Mouse (Mus musculus) cerebellum, postnatal 14 days (tissue): ENCODE measurements around the gene Irx1.
A peak's percentile ranks its signal among the peaks of the same experiment; 100 is the strongest.

Experiments
- DNase-seq, 2 experiments: peaks; one replicate each; pipeline ENCODE4 v3.0.0; 2021; ENCODE audit warnings: mixed read lengths in 2 of 2

Gene Irx1

DNA sequence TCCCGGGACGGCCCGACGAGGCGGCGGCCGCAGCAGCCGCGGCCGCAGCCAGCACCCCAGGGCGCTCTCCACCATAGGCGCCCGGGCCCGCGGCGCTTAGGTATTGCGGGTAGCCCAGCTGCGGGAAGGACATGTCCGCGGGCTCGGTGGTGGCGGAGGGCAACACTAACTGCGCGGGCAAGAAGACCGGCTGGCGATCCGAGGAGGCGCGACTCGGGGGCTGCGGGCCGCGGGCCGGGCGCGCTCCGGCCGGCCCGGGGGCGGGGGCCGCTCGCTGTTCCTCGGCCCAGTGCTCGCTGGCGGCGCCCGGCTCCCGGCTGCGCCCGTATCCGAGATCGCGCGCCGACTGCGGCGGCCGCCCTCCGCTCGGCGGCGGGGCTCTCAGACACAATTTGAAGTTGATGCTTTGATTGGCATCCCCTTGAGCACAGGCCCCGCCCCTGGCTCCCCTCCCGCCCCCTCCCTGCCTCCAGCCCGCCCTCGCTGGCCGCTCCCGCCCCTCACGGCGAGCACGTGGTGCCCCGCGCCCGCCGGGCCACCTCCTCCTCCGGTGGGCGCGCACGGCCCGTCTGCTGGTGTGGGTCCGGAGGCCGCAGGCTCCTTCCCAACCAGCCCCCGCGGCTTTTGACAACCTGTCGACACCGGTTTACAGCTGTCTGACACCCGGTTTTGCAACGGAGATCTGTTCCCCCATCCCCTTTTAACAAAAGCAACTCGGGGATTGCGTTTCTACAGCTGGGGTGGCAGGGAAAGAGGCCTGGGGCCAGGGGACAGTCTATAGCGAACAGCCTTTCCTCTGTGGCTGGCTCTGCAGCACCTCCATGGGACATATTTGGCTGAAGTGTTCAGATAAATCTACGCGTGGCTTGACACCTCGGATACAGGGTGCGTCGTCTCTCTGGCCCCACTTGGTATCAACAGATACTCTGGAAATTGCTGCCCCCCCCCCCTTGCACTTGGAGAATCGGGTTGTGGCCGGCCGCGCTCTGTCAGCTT lies at the start of gene Irx1:
Irx1 (minus strand) TSS at position 368 of the 996 bp plus-strand sequence.
- peak; percentile 42 to 46 for DNase-seq

DNA sequence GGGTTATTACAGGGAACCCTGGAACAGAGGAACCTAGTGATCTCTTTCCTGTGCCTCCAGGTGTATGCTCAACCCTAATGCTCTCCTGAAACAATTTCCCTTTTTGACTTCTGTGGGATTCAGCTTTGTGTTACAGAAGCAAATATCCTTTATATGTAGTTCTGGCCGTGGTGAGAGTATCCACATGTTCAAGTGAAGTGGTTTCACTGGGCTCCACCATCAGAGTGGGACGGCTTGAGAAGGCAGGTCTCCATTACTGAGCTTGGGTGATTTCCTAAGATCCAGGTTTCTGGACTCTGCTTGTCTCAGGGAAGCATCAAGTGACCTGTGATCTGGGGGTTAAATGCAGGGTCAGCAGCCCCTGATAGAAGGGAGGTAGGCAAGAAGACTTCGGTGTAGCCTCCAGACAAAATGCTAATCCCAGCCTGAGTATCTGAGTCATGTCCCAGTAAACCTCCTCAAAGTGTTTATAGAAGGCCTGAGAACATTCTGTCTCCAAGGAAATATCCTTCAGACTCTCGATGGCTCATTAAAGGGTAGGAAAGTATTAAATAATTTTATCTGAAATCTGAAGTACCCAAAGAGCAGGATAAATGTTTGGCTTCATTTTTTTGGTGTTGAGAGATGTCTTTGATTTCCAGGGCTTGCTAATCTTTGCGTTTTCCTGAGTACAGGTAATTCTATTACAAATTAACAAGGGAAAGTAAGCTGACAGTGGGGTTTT lies 16.6 kb upstream of the Irx1 start:
- no peak for DNase-seq

DNA sequence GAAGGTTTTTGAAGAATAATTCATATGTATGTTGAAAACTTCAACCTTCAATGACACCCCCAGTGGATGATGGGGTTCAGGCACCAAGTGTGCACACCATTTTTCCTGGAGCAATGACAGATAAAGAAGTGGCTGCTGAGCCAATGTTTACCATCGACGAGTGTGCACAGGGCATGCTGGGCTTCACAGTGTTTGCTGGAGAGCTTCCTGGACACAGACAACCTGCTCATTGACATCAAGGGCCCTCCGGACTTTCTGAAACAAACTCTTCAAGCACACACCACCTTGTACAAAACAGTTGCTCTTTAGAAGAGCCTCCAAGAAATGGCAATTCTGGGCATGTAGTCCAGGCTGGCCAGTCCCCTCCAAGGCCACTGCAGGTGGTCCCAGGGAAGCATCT lies 12.2 kb upstream of the Irx1 start:
- no peak for DNase-seq

DNA sequence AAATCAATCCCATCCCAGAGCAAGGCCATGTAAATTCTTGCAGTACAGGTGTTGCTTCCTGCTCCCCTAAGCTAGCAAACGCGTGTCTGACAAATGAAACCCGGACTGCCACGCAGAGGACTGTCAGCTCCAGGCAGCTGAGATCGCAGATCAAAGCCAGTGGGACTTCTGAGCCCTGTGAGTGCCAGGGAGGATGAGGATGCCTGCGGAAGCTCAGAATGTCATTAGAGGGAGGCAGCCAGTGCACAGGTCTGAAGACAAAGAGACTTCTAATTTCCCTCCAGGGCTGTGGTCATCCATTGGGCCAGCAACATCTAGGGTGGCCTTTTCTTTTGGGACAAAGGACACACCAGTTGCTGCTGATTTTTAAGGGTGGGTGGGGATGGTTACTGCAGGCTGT lies 4.8 kb upstream of the Irx1 start:
- DNase-seq = no peak

DNA sequence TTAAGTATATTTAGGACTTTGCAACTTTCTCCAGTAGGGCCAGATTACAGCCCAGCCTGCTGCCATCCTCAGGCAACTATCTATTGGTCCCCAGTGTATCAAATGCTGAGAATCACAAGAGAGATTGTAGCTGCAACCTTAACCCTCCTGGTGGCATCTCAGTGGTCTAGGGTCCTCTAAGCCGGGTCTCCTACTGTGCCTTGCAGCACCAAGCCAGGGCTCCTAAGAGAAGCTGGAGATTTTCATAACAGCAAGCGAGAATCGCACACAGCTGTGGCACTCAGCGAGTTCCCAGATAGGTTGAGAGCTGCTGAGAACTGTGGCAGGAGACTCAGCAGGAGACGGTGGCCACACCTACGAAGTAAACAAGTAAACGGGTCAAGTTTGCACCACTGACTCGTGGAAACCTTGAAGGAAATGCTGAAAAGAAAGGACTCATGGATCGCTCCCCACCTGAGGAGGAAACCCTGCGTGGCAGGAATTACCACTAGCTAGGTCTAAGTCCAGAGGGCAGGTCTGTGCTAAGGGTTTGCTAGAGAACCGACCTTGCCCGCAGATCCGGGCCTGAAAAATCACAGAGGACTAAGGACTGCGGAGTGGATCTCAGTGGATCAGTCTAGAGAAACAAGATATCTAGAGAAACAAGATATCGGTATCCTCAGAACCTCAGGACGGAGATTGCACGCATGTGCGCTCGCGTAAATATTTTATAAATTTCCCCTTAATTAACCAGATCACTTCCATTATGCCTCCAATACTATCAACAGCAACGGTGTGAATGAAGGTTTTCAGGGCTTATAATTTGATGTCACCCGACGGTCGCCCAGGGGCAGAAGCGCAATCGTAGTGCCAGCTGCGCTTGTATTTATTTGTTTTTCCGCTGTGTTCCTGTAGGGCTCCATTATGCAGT lies 4.1 kb upstream of the Irx1 start:
- DNase-seq = no peak

DNA sequence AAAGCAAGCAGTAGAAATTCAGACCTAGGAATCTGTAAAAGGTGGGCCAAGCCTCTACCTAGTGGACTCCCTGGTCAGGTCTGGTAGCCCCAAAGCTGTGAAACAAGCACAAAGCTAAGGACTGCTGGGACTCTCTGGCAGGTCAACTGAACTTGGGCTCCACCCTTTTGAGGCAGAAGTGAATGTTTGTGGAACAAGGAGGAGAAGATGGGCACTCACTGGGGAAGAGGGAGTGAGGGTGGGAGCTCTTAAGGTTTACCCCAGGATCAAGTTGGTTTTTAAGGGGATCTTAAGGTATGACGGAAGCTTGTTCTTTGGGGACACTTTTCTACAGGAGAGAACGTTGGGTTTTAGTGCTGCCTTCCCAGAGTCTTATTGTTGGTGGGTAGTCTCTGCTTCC lies 3.1 kb upstream of the Irx1 start:
- no peak for DNase-seq

DNA sequence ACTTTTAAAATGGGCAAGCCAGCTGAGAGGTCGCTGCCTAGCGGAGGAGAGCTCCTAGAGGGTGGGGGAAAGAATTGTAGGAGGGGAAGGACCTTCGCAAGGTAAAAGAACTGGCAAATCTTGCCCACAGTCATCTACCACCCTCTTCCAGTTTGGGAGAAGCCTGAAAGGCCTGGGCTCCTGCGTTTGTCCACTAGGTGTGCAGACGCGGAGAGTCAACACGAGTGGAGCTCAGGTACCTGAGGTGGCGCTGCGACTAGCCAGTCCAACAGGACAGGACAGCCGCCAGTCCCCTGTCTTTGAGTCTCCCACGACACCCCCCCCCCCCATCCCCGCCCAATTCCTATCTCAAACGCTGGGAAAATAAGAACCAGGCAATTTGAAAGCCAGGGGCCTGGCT lies 843 bp upstream of the Irx1 start:
- peak; percentile 42 to 61 for DNase-seq

DNA sequence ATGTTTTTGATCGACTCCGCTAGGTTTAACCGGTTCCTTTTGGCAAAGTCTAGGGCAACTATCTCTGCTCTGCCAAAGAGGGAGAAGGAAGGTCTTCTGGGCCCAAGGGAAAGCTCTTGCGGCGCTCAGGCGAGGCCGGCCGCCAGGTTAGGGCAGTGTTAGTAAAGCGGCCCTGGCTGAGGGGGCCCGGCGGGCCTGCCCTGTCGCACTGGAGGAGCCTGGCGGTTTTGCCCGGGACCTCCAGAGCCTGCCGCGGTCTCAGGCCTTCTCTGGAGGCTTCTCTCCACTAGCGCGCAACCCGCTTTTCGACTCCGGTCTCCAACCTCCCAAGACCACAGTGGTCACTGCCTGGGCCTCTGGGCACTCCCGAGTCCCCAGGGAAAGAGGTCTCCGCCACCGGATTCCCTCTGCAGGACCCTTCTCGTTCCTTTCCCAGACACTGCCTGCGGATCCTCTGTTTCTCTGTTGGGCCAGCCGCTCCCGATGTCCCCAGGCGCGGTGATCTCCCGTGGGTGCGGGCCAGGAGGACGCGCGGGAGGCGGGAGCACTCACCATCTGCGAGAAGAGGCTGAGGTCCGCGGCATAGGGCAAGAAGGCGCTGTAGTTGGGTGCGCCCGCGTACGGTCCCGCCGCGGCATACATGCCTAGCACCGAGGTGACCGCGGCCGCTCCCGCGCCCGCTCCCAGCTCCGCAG lies 715 bp downstream of the Irx1 start:
- DNase-seq = peak; percentile 30 to 31

DNA sequence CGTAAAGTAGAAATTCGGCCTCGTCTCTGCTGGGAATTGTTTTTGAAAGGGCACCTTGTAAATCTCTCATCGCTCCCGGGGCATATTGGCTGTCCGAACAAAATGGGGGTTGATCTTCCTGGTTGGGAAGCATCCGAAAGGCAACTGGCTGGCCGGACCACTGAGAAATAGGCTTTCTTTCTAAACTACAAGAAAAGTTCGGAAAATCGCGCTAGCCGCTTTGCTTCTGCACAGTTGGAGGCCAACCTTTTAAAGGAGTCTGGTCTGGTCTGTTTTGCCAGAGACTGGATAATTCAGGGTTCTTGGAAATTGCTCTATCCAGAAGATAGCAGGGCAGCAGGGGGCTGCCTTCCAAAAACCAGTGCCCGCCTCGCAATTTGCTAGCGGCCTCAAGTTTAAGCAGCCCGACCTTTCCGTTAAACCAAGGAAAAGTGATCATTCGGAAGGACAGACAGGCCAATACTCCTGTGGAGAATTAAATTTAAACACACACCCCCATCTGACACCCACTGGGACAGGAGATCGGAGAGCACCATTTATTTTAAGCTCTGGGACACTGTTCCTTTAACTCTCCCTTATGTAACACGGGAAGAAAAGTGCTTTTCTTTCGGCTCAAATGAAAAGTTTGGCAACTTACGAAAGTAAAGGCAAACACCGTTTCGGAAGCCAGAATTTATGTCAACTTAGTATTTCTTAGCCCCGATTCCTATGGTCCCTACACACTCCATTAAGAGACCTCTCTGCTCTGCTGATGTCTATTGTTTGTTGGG lies 1.4 kb downstream of the Irx1 start:
- peak; percentile 16 to 38 for DNase-seq

DNA sequence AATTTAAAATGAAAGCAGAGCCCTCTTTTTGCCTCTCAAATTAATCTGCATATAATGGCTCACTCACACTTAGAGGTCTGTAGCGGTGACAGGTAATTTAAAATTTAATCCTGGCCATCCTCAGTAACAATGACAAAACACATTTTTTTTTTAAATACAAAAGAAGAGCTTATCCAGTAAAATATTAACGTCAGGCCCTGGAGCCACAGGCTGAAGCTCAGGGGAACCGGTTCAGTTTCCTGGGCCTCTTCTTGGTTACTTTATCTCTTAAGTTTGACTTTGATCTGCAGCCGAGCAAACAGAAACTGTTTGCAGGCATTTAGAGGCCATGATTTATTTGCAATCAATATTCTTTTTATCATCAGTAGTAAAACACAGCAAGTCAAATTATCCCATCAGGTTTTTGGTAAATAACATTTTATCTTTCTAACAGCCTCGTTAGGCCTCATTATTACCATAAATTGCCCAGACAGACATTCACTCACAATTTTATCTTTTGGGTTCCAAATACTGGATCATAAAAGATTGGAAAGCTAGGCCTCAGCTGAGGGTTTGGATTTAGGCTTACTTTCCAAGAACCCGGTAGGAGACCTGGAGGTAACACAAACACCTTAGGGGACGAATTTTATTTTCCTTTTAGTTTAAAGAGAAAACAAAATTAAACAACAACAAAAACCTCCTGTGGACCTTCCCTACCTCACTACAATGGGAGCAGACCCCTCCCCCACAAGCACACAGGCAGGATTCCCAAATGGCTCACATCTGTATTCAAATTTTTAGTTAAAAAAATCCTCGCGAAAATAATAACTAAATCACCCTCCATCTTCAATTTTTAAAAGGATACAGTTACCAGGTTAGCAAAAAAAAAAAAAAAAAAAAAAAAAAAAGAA lies 2.4 kb downstream of the Irx1 start:
- peak in 1 of 2 experiments; percentile 16 for DNase-seq

DNA sequence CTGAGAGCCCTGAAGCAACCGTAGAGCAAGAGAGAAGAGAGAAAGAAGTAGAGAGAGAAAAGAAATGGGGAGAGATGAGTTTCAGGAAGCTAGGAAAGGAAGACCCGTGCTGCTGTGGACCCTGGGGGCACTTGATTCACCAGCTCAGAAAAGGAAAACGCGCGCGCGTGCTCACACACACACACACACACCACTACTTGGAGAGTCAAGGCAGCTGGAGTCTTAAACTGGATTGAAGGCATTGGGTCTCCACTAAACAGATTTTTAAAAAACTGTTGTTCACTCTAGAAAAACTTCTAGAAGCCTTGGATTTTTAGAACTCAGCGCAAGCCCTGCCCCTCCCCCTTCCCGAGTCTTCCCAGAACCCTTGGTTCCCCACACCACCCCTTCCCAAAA lies 3.2 kb downstream of the Irx1 start:
- no peak for DNase-seq

DNA sequence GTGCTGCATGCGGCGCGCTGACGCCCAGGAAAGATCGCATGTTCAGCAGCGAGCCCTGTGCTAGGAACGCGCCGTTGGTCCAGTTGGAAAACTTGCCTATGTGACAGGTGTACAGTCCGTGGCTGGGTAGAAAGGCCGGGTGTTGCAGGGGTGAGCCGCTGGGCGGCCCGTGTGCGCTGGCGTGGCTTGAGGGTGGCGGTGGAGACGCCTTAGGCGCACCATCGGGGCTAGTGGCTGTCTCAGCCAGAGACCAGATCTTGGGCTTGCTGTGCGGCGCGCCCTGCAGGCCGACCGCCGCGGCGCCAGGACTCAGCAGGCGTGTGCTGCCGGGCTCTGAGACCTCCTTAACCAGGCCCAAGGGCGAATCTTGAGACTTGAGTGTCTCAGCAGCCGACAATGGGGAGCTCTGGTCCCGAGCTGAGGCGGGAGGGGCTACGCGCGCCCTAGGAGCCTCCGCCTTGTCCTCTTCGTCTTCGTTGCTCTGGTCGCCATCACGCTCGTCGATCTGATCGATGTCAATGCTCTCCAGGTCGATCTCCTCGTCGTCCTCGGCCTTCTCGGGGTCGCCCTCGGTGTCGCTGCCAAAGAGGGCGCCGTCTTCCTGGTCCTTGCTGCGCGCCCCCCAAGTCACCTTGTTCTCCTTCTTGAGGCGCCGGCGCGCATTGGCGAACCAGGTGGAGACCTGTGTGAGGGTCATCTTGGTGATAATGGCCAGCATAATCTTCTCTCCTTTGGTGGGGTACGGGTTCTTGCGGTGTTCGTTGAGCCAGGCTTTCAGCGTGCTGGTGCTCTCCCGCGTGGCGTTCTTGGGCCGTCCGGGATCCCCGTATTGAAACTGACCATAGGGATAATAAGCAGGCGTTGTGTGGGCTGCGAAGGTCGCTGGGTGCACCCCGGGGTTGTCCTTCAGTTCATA lies 3.9 kb downstream of the Irx1 start:
- peak; percentile 15 to 20 for DNase-seq

DNA sequence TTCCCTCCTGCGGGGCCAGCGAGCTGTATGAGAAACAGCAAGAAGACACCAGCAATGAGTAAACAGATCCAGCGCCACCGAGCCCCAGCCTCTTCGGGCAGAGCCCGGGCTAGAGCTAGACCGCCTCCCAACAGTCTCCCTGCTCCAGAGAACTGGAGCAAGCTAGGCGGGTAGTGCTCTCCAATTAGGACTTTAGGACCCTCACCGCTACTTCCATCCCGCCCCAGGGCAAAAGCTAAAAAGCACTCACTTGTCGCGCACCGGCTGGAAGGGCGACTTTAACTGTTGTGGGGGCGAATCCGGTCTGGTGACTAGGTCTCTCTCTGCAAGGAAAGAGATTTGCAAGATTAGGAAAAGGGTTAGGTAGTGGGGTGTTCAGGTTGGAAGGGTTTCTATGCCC lies 4.9 kb downstream of the Irx1 start:
- DNase-seq = peak; percentile 21 to 26

DNA sequence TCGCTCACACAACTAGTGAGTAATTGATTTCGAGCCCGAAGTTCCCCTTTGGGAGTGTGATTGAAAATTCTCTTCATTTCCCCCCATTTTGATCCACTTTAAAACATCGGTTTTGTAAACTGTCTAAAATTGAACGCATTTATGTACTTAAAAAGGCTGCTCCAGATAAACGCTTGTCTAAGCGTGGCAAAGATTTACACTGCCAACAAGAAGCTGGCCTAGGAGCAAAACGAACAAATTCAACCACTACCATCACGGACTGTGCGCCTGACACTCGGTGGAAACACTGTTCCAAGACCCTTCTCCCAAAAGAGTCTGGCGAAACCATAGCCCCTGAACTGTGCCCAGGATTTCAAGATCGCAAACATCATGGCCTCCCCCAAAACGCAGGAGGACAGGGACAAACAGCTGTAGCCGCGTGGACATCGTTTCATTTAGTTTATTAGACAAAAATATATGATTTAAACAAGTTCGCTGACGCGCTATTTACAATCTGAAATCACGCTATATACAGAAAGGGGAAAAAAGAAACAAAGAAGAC lies 5.6 kb downstream of the Irx1 start:
- peak in 1 of 2 experiments; percentile 24 for DNase-seq

DNA sequence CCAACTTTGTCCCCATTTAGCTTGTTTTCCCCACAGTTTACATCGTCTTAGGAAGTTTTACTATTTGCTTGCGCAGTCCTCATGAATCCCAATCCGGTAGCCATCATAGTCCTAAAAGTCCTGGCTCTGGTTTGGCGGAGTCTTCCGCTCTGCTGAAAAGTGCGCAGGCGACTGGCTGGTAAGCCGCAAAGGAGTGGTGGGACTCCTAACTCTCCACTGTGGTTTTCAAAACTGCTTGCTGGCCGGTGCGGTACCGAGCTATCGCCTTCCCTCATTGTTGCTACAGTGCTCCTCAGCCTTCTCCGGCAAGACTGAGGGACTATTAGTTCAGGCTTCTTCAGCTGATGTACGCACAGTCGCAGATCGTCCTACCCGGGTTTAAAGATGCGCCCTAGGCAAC lies 6.4 kb downstream of the Irx1 start:
- no peak for DNase-seq

DNA sequence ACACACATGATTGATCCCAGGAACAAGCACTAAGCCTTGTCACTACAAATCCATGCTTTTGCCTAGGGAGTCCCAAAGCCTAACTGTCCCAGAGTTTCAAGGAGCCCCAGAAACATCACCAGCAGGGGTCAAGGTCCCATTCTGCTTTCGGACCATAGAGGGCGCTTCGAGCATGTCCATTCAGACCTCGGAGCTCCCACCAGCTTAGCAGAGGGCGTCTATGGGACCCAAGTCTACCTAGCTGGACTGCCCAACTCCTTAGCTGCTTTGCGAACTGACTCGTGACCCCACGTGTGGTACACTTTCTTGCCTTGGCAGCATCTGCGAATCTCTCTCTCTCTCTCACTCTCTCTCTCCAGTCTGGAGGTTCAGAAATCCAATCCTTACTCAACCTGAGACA lies 7.0 kb downstream of the Irx1 start:
- DNase-seq = peak; percentile 54 to 70

DNA sequence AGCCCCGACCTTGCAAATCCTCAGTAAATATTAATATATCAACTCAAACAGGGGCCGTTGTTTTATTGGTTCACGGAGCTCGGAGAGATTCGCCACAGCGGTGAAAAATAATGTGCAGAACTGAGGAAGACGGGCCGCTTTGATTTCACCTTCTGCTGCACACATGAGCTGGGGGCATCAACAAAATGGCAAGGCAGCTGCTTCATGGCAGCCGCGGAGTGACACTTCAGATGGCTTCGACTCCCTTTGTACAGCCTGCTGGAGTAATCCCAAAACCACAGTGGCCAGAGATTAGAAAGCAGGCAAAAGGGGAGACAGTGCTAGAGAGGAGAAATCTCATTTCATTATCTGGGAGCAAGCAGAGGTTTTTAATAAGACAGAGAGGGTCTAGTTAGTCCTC lies 11.6 kb downstream of the Irx1 start:
- DNase-seq = peak; percentile 14 to 21

DNA sequence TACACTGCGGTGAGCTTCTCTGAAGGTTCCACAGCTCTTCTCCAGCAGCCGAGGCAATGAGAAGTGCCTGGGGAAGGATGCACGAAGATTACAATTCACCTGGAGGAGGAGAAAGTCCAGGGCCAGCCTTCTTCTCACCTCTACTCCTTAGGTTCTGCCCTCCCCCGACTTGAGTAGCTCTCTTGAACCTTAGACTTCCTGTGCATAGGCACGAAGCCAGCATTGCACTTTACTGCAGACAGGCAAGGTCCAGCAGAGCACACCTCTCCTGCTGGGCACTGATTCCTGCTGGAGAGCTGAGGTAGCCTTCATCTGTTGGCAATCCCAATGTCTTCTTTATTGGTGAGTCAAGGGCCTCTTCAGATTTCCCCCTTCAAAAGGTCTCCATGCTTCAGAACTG lies 13.7 kb downstream of the Irx1 start:
- no peak for DNase-seq

DNA sequence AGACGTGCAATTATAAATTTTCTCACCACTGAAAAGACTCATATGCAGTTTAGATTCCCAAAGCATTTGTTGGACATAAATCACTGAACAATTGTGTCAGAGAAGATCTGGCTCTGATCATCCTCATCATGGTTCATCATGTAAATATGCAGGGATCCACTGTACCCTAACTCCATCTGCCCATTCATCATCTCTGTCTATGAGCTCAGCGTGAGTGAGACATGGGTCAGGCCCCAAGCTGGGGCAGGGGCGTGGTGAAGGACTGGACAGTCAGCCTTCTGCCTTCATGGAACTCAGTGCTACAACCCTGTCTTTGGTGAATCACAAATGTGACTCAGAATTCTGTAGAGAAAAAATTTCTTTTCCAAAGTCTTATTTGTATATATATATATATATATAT lies 53.2 kb downstream of the Irx1 start:
- no peak for DNase-seq
